Mouse (Mus musculus) ES-E14 (cell line): ENCODE results near the gene Ankrd65. TPM values are rescaled to one million over a fixed set of nuclear protein-coding genes. Genes with fewer than 3 reads are reported as not detected.

Experiments
- DNase-seq: peaks from one replicate; pipeline ENCODE4 v3.0.0-alpha.2; 2013; ENCODE audit warnings: low read depth, low spot score
- H3K27ac ChIP-seq: 2 replicates; pipeline ENCODE4 v1.5.1; 2012; ENCODE audit warnings: low read depth, mild to moderate bottlenecking, low read length, moderate library complexity, mixed read lengths; ENCODE audit not compliant: poor library complexity, insufficient read depth, severe bottlenecking
- H3K36me3 ChIP-seq: 2 replicates; pipeline ENCODE4 v1.6.1; 2012; ENCODE audit warnings: mild to moderate bottlenecking, low read length, moderate library complexity, mixed read lengths; ENCODE audit not compliant: control insufficient read depth, poor library complexity, insufficient read depth, severe bottlenecking
- H3K4me1 ChIP-seq, 2 experiments: fragments of 150-350 bp in 1 of 2; sonication (generic) in 1 of 2; 2 replicates each; pipeline ENCODE4 v1.6.1; 2012; ENCODE audit warnings: low read length in 2 of 2, mild to moderate bottlenecking in 1 of 2, mixed read lengths in 1 of 2; ENCODE audit not compliant: control insufficient read depth in 2 of 2, insufficient read depth in 2 of 2, poor library complexity in 1 of 2
- H3K4me3 ChIP-seq, 2 experiments: fragments of 150-350 bp in 1 of 2; sonication (generic) in 1 of 2; 2 replicates each; pipeline ENCODE4 v1.5.1; 2012; ENCODE audit warnings: low read length in 2 of 2, low read depth in 1 of 2, mild to moderate bottlenecking in 1 of 2, mixed read lengths in 1 of 2; ENCODE audit not compliant: insufficient read depth in 1 of 2, poor library complexity in 1 of 2, severe bottlenecking in 1 of 2
- H3K9ac ChIP-seq: 2 replicates; pipeline ENCODE4 v1.6.1; 2012; ENCODE audit warnings: low read depth, mild to moderate bottlenecking, low read length, mixed read lengths; ENCODE audit not compliant: poor library complexity, insufficient read depth, severe bottlenecking
- H3K9me3 ChIP-seq: fragments of 150-350 bp; sonication (generic); 2 replicates; pipeline ENCODE4 v1.6.1; 2012; ENCODE audit warnings: low read depth, mild to moderate bottlenecking, low read length; ENCODE audit not compliant: control insufficient read depth, insufficient read depth
- CHD2 ChIP-seq: IDR thresholded peaks from 2 replicates; pipeline ENCODE4 v1.6.1; 2014; ENCODE audit warnings: mild to moderate bottlenecking, low read depth, low read length, inconsistent platforms
- HCFC1 ChIP-seq: IDR thresholded peaks from 2 replicates; pipeline ENCODE4 v1.6.1; 2012; ENCODE audit warnings: low read length, inconsistent platforms, borderline replicate concordance; ENCODE audit not compliant: insufficient read depth
- MAFK ChIP-seq: IDR thresholded peaks from 2 replicates; pipeline ENCODE4 v1.6.1; 2014; ENCODE audit warnings: mild to moderate bottlenecking, low read depth, low read length, inconsistent platforms; ENCODE audit not compliant: insufficient read depth
- ZC3H11A ChIP-seq: IDR thresholded peaks from 2 replicates; pipeline ENCODE4 v1.6.1; 2012; ENCODE audit warnings: low read depth, mild to moderate bottlenecking, inconsistent platforms, low read length, borderline replicate concordance
- ZNF384 ChIP-seq: IDR thresholded peaks from 2 replicates; pipeline ENCODE4 v1.6.1; 2012; ENCODE audit warnings: low read depth, low read length, inconsistent platforms
- in situ Hi-C, 2 experiments: fragments of 600-800 bp; cut with MboI; formaldehyde crosslinking; loops; one replicate each; pipeline ENCODE4 v1.15.1; 2025; ENCODE audit warnings: low sequenced_read_pairs in 2 of 2, inconsistent platforms in 1 of 2; ENCODE audit not compliant: unreplicated experiment in 2 of 2
- total RNA-seq: library from RNA; depleted of rRNA; stranded (reverse); fragments of 300-350 nt; gene quantifications from 2 replicates; pipeline ENCODE4 v1.2.3, GENCODE M21; 2012

Gene Ankrd65
- total RNA-seq, 1 experiment, result 0.49 TPM

- no peak for DNase-seq
- no peak for TF ChIP-seq HCFC1
- no peak for TF ChIP-seq ZC3H11A
- no peak for TF ChIP-seq MAFK
- TF ChIP-seq CHD2, result no peak
- no peak for TF ChIP-seq ZNF384
- H3K27ac ChIP-seq, result no peak overlapping the region
- H3K9ac ChIP-seq, result peak overlapping the region; percentile 22; the same call in 1 of the 2 replicates
- no peaks in the 10 kb centered on the region for H3K36me3 ChIP-seq
- peak overlapping the region; percentile 57 to 64 for H3K4me3 ChIP-seq
- no peaks in the 10 kb centered on the region for H3K9me3 ChIP-seq
- in situ Hi-C loops, result no loop called here
- peaks cover 2 to 20% of the 10 kb centered on the region in 2 experiments; a peak in 3 of 4 replicates for H3K4me1 ChIP-seq
These were observed 51.5 kb downstream of the Ankrd65 start for GRCm38 (mm10) chr4:155841651-155842270.

DNA sequence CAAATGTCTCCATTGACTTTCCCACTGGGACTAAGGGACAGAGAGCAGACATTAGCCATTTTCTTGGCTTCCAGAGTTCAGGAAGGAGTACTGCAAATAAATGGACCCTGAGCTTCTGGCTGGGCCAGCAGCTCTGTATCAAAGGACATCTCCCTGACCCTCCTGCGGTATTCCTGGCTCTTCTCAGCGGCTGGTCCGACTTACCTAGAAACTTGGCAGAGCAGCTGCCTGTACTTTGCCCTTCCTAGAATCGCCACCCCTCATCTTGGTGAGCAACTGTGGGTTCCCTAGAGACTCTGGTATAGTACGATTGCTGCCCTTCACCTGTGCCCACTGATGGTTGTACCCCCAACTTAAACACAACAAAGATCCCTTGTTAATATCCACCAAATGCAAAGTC lies 53.0 kb downstream of the Ankrd65 start:
- TF ChIP-seq HCFC1 (no peak), ZNF384 (no peak), MAFK (no peak), ZC3H11A (no peak), CHD2 (no peak)
- Histone ChIP-seq H3K9me3 (no peaks in the 10 kb centered on the region), H3K36me3 (no peaks in the 10 kb centered on the region), H3K4me3 (no peak overlapping the region), H3K4me1 (peaks cover 2 to 23% of the 10 kb centered on the region in 2 experiments; a peak in 3 of 4 replicates), H3K27ac (no peak overlapping the region), H3K9ac (no peak overlapping the region)
- no peak for DNase-seq
- in situ Hi-C loops, result no loop called here

- H3K36me3 ChIP-seq, result no peaks in the 10 kb centered on the region
- in situ Hi-C loops, result no loop called here
- peak; percentile 66 for DNase-seq
- peak within 1 kb of the TSS; percentile 87 for H3K9ac ChIP-seq
- no peak for TF ChIP-seq HCFC1
- TF ChIP-seq MAFK, result no peak
- TF ChIP-seq ZC3H11A, result no peak
- no peak for TF ChIP-seq CHD2
- H3K4me1 ChIP-seq, result peaks cover 5 to 9% of the 10 kb centered on the region in 2 experiments; a peak in 3 of 4 replicates
- no peak within 1 kb of the TSS for H3K27ac ChIP-seq
- peak within 1 kb of the TSS; percentile 74 to 96 for H3K4me3 ChIP-seq
- H3K9me3 ChIP-seq, result no peaks in the 10 kb centered on the region
These were observed 56.8 kb downstream of the Ankrd65 start, which contains the start of gene Dvl1 for GRCm38 (mm10) chr4:155846871-155847578. TSS of gene Dvl1 (plus strand) at chr4:155847402.

DNA sequence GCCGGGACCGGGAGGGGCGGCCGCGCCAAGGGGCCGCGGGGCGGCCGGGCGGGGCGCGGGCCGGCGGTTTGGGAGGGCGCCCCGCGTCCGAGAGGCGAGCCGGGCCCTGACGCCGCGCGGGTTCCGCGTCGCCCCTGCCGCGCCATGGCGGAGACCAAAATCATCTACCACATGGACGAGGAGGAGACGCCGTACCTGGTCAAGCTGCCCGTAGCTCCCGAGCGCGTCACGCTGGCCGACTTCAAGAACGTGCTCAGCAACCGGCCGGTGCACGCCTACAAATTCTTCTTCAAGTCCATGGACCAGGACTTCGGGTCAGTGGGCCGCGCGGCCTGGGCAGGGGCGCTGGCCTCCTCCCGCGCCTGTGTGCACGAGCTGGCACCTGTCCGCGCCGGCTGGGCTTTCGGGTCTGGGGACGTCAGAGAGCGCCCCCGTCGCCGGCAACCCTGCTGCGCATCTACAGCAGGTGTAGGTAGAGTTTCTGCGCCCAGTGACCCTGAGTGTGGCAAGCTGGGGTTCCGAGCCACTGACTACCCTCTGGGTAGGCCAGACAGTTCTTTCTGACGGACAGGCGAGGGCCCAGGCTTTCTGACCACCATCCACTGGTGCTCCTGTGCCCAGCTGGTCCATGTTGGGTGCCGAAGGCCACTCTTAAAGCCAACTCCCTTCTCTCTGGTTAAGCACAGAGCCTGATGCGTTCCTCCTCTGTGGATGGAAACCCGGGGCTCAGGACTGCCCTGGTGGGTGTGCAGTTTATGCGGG lies 57.5 kb downstream of the Ankrd65 start:
- H3K4me3 ChIP-seq, result peak overlapping the region; percentile 74 to 96
- H3K36me3 ChIP-seq, result no peaks in the 10 kb centered on the region
- no peak for DNase-seq
- no peak overlapping the region for H3K27ac ChIP-seq
- H3K9me3 ChIP-seq, result no peaks in the 10 kb centered on the region
- in situ Hi-C loops, result no loop called here
- H3K9ac ChIP-seq, result peak overlapping the region; percentile 87
- H3K4me1 ChIP-seq, result peaks cover 5 to 9% of the 10 kb centered on the region in 2 experiments; a peak in 3 of 4 replicates
- no peak for TF ChIP-seq CHD2
- no peak for TF ChIP-seq ZC3H11A
- no peak for TF ChIP-seq ZNF384
- TF ChIP-seq MAFK, result no peak
- no peak for TF ChIP-seq HCFC1
